Mouse (Mus musculus) E14TG2a.4 (cell line): ENCODE results near the gene Crnkl1.

Source experiments
- CTCF ChIP-seq: conservative IDR thresholded peaks from 2 replicates; pipeline ENCODE4 v1.5.1; 2014; ENCODE audit warnings: low read length
- POU5F1 ChIP-seq: IDR thresholded peaks from 2 replicates; pipeline ENCODE4 v1.6.1; 2014; ENCODE audit warnings: low read length, borderline replicate concordance

- TF ChIP-seq CTCF: no peak
- no peak for TF ChIP-seq POU5F1
Measured at GRCm38 (mm10) chr2:145881932-145882331, 52.9 kb downstream of the Crnkl1 start.
